Mouse (Mus musculus): ENCODE data around the gene Parp11. TPM values are rescaled to one million over a fixed set of nuclear protein-coding genes. Genes with fewer than 3 reads are reported as not detected.

Gene Parp11
- polyA plus RNA-seq, 1 experiment from 2014 or later, result 10.6 TPM

- Histone ChIP-seq H3K36me3 (ENCODE audit: insufficient read depth, low read length) (no peaks in the 10 kb centered on the region), H3K4me2 (replicated peaks; ENCODE audit: low read depth, low read length) (no peak overlapping the region), H3K9me3 (ENCODE audit: low read length) (no peaks in the 10 kb centered on the region), H3K27ac (ENCODE audit: low read length) (no peak overlapping the region), H3K4me3 (ENCODE audit: low read depth, low read length) (no peak overlapping the region), H3K27me3 (replicated peaks; ENCODE audit: insufficient read depth, low read length) (no peaks in the 10 kb centered on the region; the same call in 1 of the 2 replicates), H3K4me1 (ENCODE audit: insufficient read depth, low read depth, low read length) (0 out of 2 replicates have a peak, but pooled peaks cover 3% of the 10 kb centered on the region), H3K9ac (replicated peaks; ENCODE audit: low read depth) (no peak overlapping the region)
- no peak for DNase-seq (ENCODE audit: low spot score)
- no peak for ATAC-seq
- WGBS, result 45% methylated on average over 2 of the region's 2 CpGs
- TF ChIP-seq CTCF (IDR thresholded peaks at IDR 0.05) (no peak), EP300 (IDR thresholded peaks at IDR 0.05) (no peak)
Measured at GRCm38 (mm10) chr6:127443910-127444309, 2.7 kb upstream of the Parp11 start.

GRCm38 (mm10) chr6:127444466-127444865, 2.2 kb upstream of the Parp11 start:
- Histone ChIP-seq H3K36me3 (ENCODE audit: insufficient read depth, low read length) (no peaks in the 10 kb centered on the region), H3K27me3 (replicated peaks; ENCODE audit: insufficient read depth, low read length) (no peaks in the 10 kb centered on the region; the same call in 1 of the 2 replicates), H3K9ac (replicated peaks; ENCODE audit: low read depth) (no peak overlapping the region), H3K4me2 (replicated peaks; ENCODE audit: low read depth, low read length) (no peak overlapping the region), H3K27ac (ENCODE audit: low read length) (no peak overlapping the region), H3K4me1 (ENCODE audit: insufficient read depth, low read depth, low read length) (0 out of 2 replicates have a peak, but pooled peaks cover 3% of the 10 kb centered on the region), H3K9me3 (ENCODE audit: low read length) (no peaks in the 10 kb centered on the region), H3K4me3 (ENCODE audit: low read depth, low read length) (no peak overlapping the region)
- no peak for ATAC-seq
- no peak for DNase-seq (ENCODE audit: low spot score)
- 45% methylated on average over 4 of the region's 4 CpGs for WGBS
- no peak for TF ChIP-seq EP300 (IDR thresholded peaks at IDR 0.05)

DNA sequence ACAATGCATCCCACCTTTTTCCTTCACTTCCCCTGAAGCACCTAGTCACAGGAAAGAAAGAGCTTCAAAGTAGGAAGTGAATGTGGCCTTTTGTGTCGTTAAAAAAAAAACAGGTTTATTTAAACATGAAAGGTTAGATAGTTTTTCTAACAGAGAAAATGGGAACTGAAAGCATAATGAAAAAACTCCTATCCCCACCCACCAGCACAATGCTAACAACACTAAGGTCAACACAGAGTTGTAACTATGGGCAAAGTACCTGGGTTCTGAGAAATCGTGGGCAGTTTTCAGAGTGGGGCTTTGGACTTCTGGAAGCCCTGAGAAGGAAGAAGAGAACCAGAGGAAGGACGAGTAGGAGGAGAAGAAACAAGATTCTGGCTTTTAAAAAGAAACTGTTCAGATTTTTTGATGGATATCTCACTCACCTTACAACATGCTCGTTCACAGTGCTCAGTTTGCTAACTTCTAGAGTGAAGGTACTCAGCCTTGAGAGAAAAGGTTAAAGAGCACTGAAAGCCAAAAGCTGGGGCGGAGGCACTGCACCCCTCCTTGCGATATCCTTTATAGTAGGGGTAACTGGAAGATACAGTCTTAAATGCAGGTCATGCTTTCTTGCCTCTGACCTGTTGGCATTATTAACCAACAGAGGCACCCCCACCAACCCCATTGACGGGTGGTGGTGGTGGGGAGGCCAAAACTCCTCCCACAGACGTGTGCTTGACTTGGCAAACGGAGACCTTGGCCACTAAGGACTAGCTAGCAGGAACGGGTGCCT, 1.2 kb downstream of the Parp11 start:
- Histone ChIP-seq H3K27ac (ENCODE audit: low read length) (no peak overlapping the region), H3K9me3 (ENCODE audit: low read length) (no peaks in the 10 kb centered on the region), H3K4me2 (replicated peaks; ENCODE audit: low read depth, low read length) (no peak overlapping the region), H3K27me3 (replicated peaks; ENCODE audit: insufficient read depth, low read length) (no peaks in the 10 kb centered on the region), H3K4me3 (ENCODE audit: low read depth, low read length) (no peak overlapping the region), H3K36me3 (ENCODE audit: insufficient read depth, low read length) (no peaks in the 10 kb centered on the region), H3K4me1 (ENCODE audit: insufficient read depth, low read depth, low read length) (0 out of 2 replicates have a peak, but pooled peaks cover 3% of the 10 kb centered on the region), H3K9ac (replicated peaks; ENCODE audit: low read depth) (no peak overlapping the region; the same call in 1 of the 2 replicates)
- 43% methylated on average over 10 of the region's 10 CpGs for WGBS
- no peak for DNase-seq (ENCODE audit: low spot score)
- no peak for ATAC-seq
- no peak for TF ChIP-seq EP300 (IDR thresholded peaks at IDR 0.05)
- TF ChIP-seq CTCF (IDR thresholded peaks at IDR 0.05), result no peak

- Histone ChIP-seq H3K27ac (ENCODE audit: low read length) (no peak overlapping the region), H3K36me3 (ENCODE audit: insufficient read depth, low read length) (no peaks in the 10 kb centered on the region), H3K9ac (replicated peaks; ENCODE audit: low read depth) (no peak overlapping the region), H3K4me3 (ENCODE audit: low read depth, low read length) (no peak overlapping the region), H3K9me3 (ENCODE audit: low read length) (no peaks in the 10 kb centered on the region), H3K27me3 (replicated peaks; ENCODE audit: insufficient read depth, low read length) (no peaks in the 10 kb centered on the region), H3K4me1 (ENCODE audit: insufficient read depth, low read depth, low read length) (0 out of 2 replicates have a peak, but pooled peaks cover 3% of the 10 kb centered on the region), H3K4me2 (replicated peaks; ENCODE audit: low read depth, low read length) (no peak overlapping the region)
- DNase-seq (ENCODE audit: low spot score) (no peak), ATAC-seq (no peak)
- WGBS, result 55% methylated on average over 2 of the region's 2 CpGs
- TF ChIP-seq EP300 (IDR thresholded peaks at IDR 0.05) (no peak), CTCF (IDR thresholded peaks at IDR 0.05) (no peak)
Measured at GRCm38 (mm10) chr6:127448869-127449268, 2.2 kb downstream of the Parp11 start.

- Histone ChIP-seq H3K27me3 (replicated peaks; ENCODE audit: insufficient read depth, low read length) (no peaks in the 10 kb centered on the region), H3K9ac (replicated peaks; ENCODE audit: low read depth) (no peak overlapping the region), H3K27ac (ENCODE audit: low read length) (no peak overlapping the region), H3K4me1 (ENCODE audit: insufficient read depth, low read depth, low read length) (peaks cover 9% of the 10 kb centered on the region; the same call in 1 of the 2 replicates), H3K36me3 (ENCODE audit: insufficient read depth, low read length) (no peaks in the 10 kb centered on the region), H3K9me3 (ENCODE audit: low read length) (no peaks in the 10 kb centered on the region), H3K4me2 (replicated peaks; ENCODE audit: low read depth, low read length) (no peak overlapping the region), H3K4me3 (ENCODE audit: low read depth, low read length) (no peak overlapping the region)
- WGBS, result 37% methylated on average over 10 of the region's 10 CpGs
- DNase-seq (ENCODE audit: low spot score) (no peak), ATAC-seq (no peak)
- no peak for TF ChIP-seq CTCF (IDR thresholded peaks at IDR 0.05)
- TF ChIP-seq EP300 (IDR thresholded peaks at IDR 0.05), result no peak
Measured at GRCm38 (mm10) chr6:127449531-127450422, 3.1 kb downstream of the Parp11 start.

All from lung, postnatal 0 days (tissue).